Mouse (Mus musculus): ENCODE measurements around the gene Lgsn.

Lgsn gene

DNA sequence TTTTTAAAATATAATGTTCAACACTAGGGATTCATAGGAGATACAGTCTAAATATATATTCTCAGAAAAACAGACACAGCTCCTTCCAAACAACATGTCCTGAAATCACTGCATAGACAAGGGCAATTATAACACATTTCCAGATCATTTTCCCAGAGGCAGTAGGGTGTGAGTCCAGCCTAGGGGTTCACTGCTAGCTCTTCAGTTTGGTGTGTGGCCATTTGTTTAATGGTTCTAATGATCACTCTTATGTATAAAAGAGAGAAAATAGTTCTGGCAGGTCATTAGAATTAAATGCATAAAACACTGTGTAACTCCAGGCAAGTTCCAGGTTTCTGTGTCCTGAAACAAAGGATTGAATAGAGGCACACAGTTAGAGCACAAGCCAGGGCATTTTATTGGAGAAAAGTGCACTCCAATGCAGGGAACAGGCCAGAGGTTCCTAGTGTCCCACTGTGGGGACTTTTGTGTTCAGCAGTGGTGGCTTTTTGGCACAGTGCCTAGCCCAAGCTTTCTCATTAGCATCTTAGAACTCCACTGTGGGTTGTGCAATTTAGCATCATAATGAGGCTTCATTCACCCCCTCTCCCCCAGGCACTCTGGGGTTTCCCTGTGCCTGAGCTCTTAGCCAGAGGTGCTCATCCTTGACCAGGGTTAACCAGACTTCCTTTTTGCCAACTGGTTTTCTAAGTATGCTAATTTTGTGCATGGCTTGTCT lies 57.3 kb downstream of the Lgsn start:
- H3K4me3 ChIP-seq (replicated peaks; ENCODE audit: low read length) = no peak overlapping the region
- H3K4me1 ChIP-seq (replicated peaks; ENCODE audit: low read depth, low read length) = peaks cover 9% of the 10 kb centered on the region; the same call in 1 of the 2 replicates
- H3K36me3 ChIP-seq (ENCODE audit: insufficient read depth, low read length) = no peaks in the 10 kb centered on the region
- peaks cover 32% of the 10 kb centered on the region for H3K9me3 ChIP-seq (ENCODE audit: low read length)
- H3K27me3 ChIP-seq (ENCODE audit: insufficient read depth, low read length) = no peaks in the 10 kb centered on the region
- 0 out of 2 replicates have a peak, but pooled peaks have one; percentile 10 for TF ChIP-seq POU5F1 (IDR thresholded peaks at IDR 0.05; ENCODE audit: borderline replicate concordance, low read length)
- no peak for TF ChIP-seq NANOG (IDR thresholded peaks at IDR 0.05; ENCODE audit: borderline replicate concordance, low read length)

Data from E14TG2a.4 (cell line).